Mouse (Mus musculus) limb, embryonic 11.5 days (tissue): ENCODE results near the gene Sf3a3. TPM values are rescaled to one million over a fixed set of nuclear protein-coding genes. Genes with fewer than 3 reads are reported as not detected.
A peak's percentile ranks its signal among the peaks of the same experiment; 100 is the strongest.
"Not testable (repeated sequence)": the region's sequence is repeated elsewhere in the genome, so short reads cannot be mapped to it uniquely, and the experiment has no call there.

Source experiments
- ATAC-seq: fragments of 200-750 bp; cut with Nextera tagmentation; 2 replicates; pipeline ENCODE4 v1.8.0; 2017; ENCODE audit warnings: low read depth; ENCODE audit not compliant: insufficient number of reproducible peaks, low FRiP score, low TSS enrichment
- DNase-seq: peaks from one replicate; pipeline ENCODE4 v3.0.0-alpha.2; 2015; ENCODE audit warnings: low spot score
- H3K27ac ChIP-seq: fragments of 300-500 bp; sonication (generic); replicated peaks from 2 replicates; pipeline ENCODE4 v1.5.1; 2014; ENCODE audit warnings: low read depth, mild to moderate bottlenecking, low read length
- H3K27me3 ChIP-seq: fragments of 300-500 bp; sonication (generic); 2 replicates; pipeline ENCODE4 v1.6.1; 2014; ENCODE audit warnings: mild to moderate bottlenecking, low read length, mixed read lengths; ENCODE audit not compliant: control insufficient read depth, insufficient read depth
- H3K36me3 ChIP-seq: fragments of 300-500 bp; sonication (generic); 2 replicates; pipeline ENCODE4 v1.6.1; 2014; ENCODE audit warnings: mild to moderate bottlenecking, low read length, moderate library complexity, mixed read lengths; ENCODE audit not compliant: control insufficient read depth, insufficient read depth
- H3K4me1 ChIP-seq: fragments of 300-500 bp; sonication (generic); 2 replicates; pipeline ENCODE4 v1.6.1; 2014; ENCODE audit warnings: low read length, mixed read lengths; ENCODE audit not compliant: control insufficient read depth, insufficient read depth
- H3K4me2 ChIP-seq: fragments of 300-500 bp; sonication (generic); 2 replicates; pipeline ENCODE4 v1.6.1; 2014; ENCODE audit warnings: low read depth, mild to moderate bottlenecking, moderate library complexity; ENCODE audit not compliant: severe bottlenecking
- H3K4me3 ChIP-seq: fragments of 300-500 bp; sonication (generic); 2 replicates; pipeline ENCODE4 v1.5.1; 2014; ENCODE audit warnings: low read depth, low read length
- H3K9ac ChIP-seq: fragments of 300-500 bp; sonication (generic); 2 replicates; pipeline ENCODE4 v1.6.1; 2014; ENCODE audit warnings: mild to moderate bottlenecking, low read length
- H3K9me3 ChIP-seq: fragments of 300-500 bp; sonication (generic); 2 replicates; pipeline ENCODE4 v1.6.1; 2016; ENCODE audit warnings: low read length; ENCODE audit not compliant: control insufficient read depth
- WGBS: fragments of 180-500 bp; shearing (Covaris S2); extraction: QIAGEN DNeasy Blood & Tissue Kit; methylation state at CpG from one replicate; pipeline ENCODE4 v1.1.7; 2014; 5-methylcytosine and 5-hydroxymethylcytosine counted together
- polyA plus RNA-seq: library from polyadenylated mRNA; unstranded; fragments of >200 nt; fragmentation: Nextera tagmentation; extraction: Ambion mirVana; gene quantifications from 2 replicates; pipeline ENCODE4 v1.2.1, GENCODE M21; 2014

Gene Sf3a3
- polyA plus RNA-seq, 1 experiment from 2014 or later, result 250 TPM

- Histone ChIP-seq H3K27me3 (no peaks in the 10 kb centered on the region), H3K36me3 (no peaks in the 10 kb centered on the region), H3K9ac (0 out of 2 replicates have a peak overlapping the region, but pooled peaks have one; percentile 32), H3K4me2 (peak overlapping the region; percentile 39; the same call in 1 of the 2 replicates), H3K4me3 (peak overlapping the region; percentile 10; the same call in 1 of the 2 replicates), H3K9me3 (no peaks in the 10 kb centered on the region), H3K4me1 (peaks cover 50% of the 10 kb centered on the region), H3K27ac (peak overlapping the region; percentile 90)
- DNase-seq, result peak; percentile 24
- 13% methylated on average over 2 of the region's 2 CpGs for WGBS
- no peak for ATAC-seq
Measured at GRCm38 (mm10) chr4:124703406-124703805, 11.2 kb upstream of the Sf3a3 start.

GRCm38 (mm10) chr4:124703881-124704796 lies 10.4 kb upstream of the Sf3a3 start:
- WGBS, result 6% methylated on average over 6 of the region's 6 CpGs
- H3K27ac ChIP-seq, result peak overlapping the region; percentile 90
- peak overlapping the region; percentile 58 for H3K9ac ChIP-seq
- ATAC-seq (no peak), DNase-seq (peak; percentile 63)
- peak overlapping the region; percentile 16 for H3K4me3 ChIP-seq
- no peaks in the 10 kb centered on the region for H3K9me3 ChIP-seq
- H3K4me1 ChIP-seq, result peaks cover 55% of the 10 kb centered on the region
- H3K4me2 ChIP-seq, result peak overlapping the region; percentile 39
- H3K27me3 ChIP-seq, result no peaks in the 10 kb centered on the region
- H3K36me3 ChIP-seq, result no peaks in the 10 kb centered on the region

GRCm38 (mm10) chr4:124704797-124705474 lies 9.6 kb upstream of the Sf3a3 start:
- Histone ChIP-seq H3K36me3 (no peaks in the 10 kb centered on the region), H3K4me1 (peaks cover 57% of the 10 kb centered on the region), H3K4me3 (peak overlapping the region; percentile 16), H3K9me3 (no peaks in the 10 kb centered on the region), H3K4me2 (peak overlapping the region; percentile 39), H3K27me3 (no peaks in the 10 kb centered on the region), H3K9ac (peak overlapping the region; percentile 58), H3K27ac (peak overlapping the region; percentile 90)
- peak; percentile 57 for DNase-seq
- no peak for ATAC-seq
- 27% methylated on average over 11 of the region's 11 CpGs for WGBS

- Histone ChIP-seq H3K4me3 (no peak overlapping the region), H3K9me3 (no peaks in the 10 kb centered on the region), H3K4me2 (no peak overlapping the region), H3K27ac (peak overlapping the region; percentile 90; the same call in 1 of the 2 replicates), H3K36me3 (no peaks in the 10 kb centered on the region), H3K4me1 (peaks cover 62% of the 10 kb centered on the region), H3K27me3 (no peaks in the 10 kb centered on the region), H3K9ac (0 out of 2 replicates have a peak overlapping the region, but pooled peaks have one; percentile 7)
- 92% methylated on average over 23 of the region's 23 CpGs for WGBS
- no peak for DNase-seq
- ATAC-seq, result no peak
Measured at GRCm38 (mm10) chr4:124705661-124706269, 8.8 kb upstream of the Sf3a3 start.

GRCm38 (mm10) chr4:124707381-124708199 lies 7.0 kb upstream of the Sf3a3 start:
- H3K9ac ChIP-seq, H3K9me3 ChIP-seq, DNase-seq, H3K4me3 ChIP-seq, H3K36me3 ChIP-seq, ATAC-seq, H3K27me3 ChIP-seq, H3K4me2 ChIP-seq: not testable (repeated sequence)
- H3K27ac ChIP-seq, result peak overlapping the region; percentile 99
- peaks cover 52% of the 10 kb centered on the region for H3K4me1 ChIP-seq
- WGBS, result 87% methylated on average over 25 of the region's 25 CpGs

- not testable (repeated sequence) for H3K27me3 ChIP-seq, H3K9ac ChIP-seq, DNase-seq, H3K4me3 ChIP-seq, H3K9me3 ChIP-seq, H3K36me3 ChIP-seq
- Histone ChIP-seq H3K27ac (peak overlapping the region; percentile 99), H3K4me1 (peaks cover 51% of the 10 kb centered on the region), H3K4me2 (peak overlapping the region; percentile 43; the same call in 1 of the 2 replicates)
- ATAC-seq, result peak; percentile 1; the same call in 1 of the 2 replicates
- 17% methylated on average over 1 of the region's 1 CpGs for WGBS
Measured at GRCm38 (mm10) chr4:124708200-124708517, 6.4 kb upstream of the Sf3a3 start.

GRCm38 (mm10) chr4:124708518-124709477 lies 5.8 kb upstream of the Sf3a3 start:
- H3K4me1 ChIP-seq, result peaks cover 45% of the 10 kb centered on the region
- H3K9ac ChIP-seq, result peak overlapping the region; percentile 45

More at GRCm38 (mm10) chr4:124708518-124709477, 5.8 kb upstream of the Sf3a3 start:
- DNase-seq (peak; percentile 99), ATAC-seq (peak; percentile 89)
- Histone ChIP-seq H3K4me2 (peak overlapping the region; percentile 43), H3K36me3 (no peaks in the 10 kb centered on the region), H3K27me3 (no peaks in the 10 kb centered on the region), H3K9me3 (no peaks in the 10 kb centered on the region), H3K4me3 (peak overlapping the region; percentile 12; the same call in 1 of the 2 replicates), H3K27ac (peak overlapping the region; percentile 99)
- WGBS, result under 1% methylated on average over 41 of the region's 41 CpGs
